Mouse (Mus musculus) erythroblast, adult 5-6 weeks (primary cell): ENCODE measurements around the gene Pcx. TPM values are rescaled to one million over a fixed set of nuclear protein-coding genes. Genes with fewer than 3 reads are reported as not detected.
"Not testable (repeated sequence)": the region's sequence is repeated elsewhere in the genome, so short reads cannot be mapped to it uniquely, and the experiment has no call there.

Experiments used
- ATAC-seq: replicated peaks from 2 replicates; pipeline ENCODE4 v1.8.0; 2016; ENCODE audit warnings: moderate number of reproducible peaks, mild to moderate bottlenecking, moderate TSS enrichment, inconsistent platforms; ENCODE audit not compliant: poor library complexity, low FRiP score, severe bottlenecking
- total RNA-seq, 2 experiments: library from RNA; stranded (forward) in 1 of 2; stranded (reverse) in 1 of 2; fragments of 150-400 nt in 1 of 2; fragments of 200-764, 138-1000 nt in 1 of 2; gene quantifications; 2 replicates each; pipeline versions ENCODE4 v1.2.3 to v1.2.4; 2015 to 2017; ENCODE audit warnings: low replicate concordance in 2 of 2

Gene Pcx
- total RNA-seq, 2 experiments from 2014 or later, result 15.0 to 31.5 TPM

GRCm38 (mm10) chr19:4572467-4572866 lies 62.2 kb downstream of the Pcx start:
- ATAC-seq, result no peak

- ATAC-seq, result no peak
Observed at GRCm38 (mm10) chr19:4573241-4573640, 63.0 kb downstream of the Pcx start.

- ATAC-seq, result no peak
Observed at GRCm38 (mm10) chr19:4578799-4579198, 68.5 kb downstream of the Pcx start.

GRCm38 (mm10) chr19:4579296-4579695 lies 69.0 kb downstream of the Pcx start:
- no peak for ATAC-seq

- no peak for ATAC-seq
Observed at GRCm38 (mm10) chr19:4583856-4584255, 73.6 kb downstream of the Pcx start.

GRCm38 (mm10) chr19:4586783-4587182 lies 76.5 kb downstream of the Pcx start:
- ATAC-seq, result not testable (repeated sequence)

GRCm38 (mm10) chr19:4587426-4587825 lies 77.2 kb downstream of the Pcx start:
- ATAC-seq, result no peak

- ATAC-seq, result no peak
Observed at GRCm38 (mm10) chr19:4588430-4588829, 78.2 kb downstream of the Pcx start.

GRCm38 (mm10) chr19:4589081-4589480 lies 78.8 kb downstream of the Pcx start:
- no peak for ATAC-seq

- ATAC-seq, result peak; percentile 77
Observed at GRCm38 (mm10) chr19:4590025-4590424, 79.8 kb downstream of the Pcx start.

GRCm38 (mm10) chr19:4593792-4594522 lies 83.7 kb downstream of the Pcx start:
- ATAC-seq, result no peak

GRCm38 (mm10) chr19:4596071-4596470 lies 85.8 kb downstream of the Pcx start:
- no peak for ATAC-seq

GRCm38 (mm10) chr19:4602459-4602858 lies 92.2 kb downstream of the Pcx start:
- ATAC-seq, result no peak

GRCm38 (mm10) chr19:4603801-4604723 lies 93.8 kb downstream of the Pcx start:
- ATAC-seq, result peak; percentile 74

GRCm38 (mm10) chr19:4605654-4606053 lies 95.4 kb downstream of the Pcx start:
- ATAC-seq, result no peak

- no peak for ATAC-seq
Observed at GRCm38 (mm10) chr19:4607406-4607805, 97.1 kb downstream of the Pcx start.

- ATAC-seq, result no peak
Observed at GRCm38 (mm10) chr19:4608511-4608910, 98.2 kb downstream of the Pcx start.

GRCm38 (mm10) chr19:4610109-4610508 lies 99.8 kb downstream of the Pcx start:
- ATAC-seq, result no peak

GRCm38 (mm10) chr19:4612181-4612961 lies 102.1 kb downstream of the Pcx start:
- no peak for ATAC-seq
